Mouse (Mus musculus) ES-Bruce4 (cell line): ENCODE measurements around the gene Pcdh9. TPM values are rescaled to one million over a fixed set of nuclear protein-coding genes. Genes with fewer than 3 reads are reported as not detected.

ENCODE experiments used
- H3K27ac ChIP-seq: 2 replicates; pipeline ENCODE4 v1.5.1; 2012; ENCODE audit warnings: low read length, inconsistent platforms; ENCODE audit not compliant: insufficient read depth
- H3K27me3 ChIP-seq: 2 replicates; pipeline ENCODE4 v1.6.1; 2012; ENCODE audit warnings: mild to moderate bottlenecking, low read length, inconsistent platforms; ENCODE audit not compliant: control insufficient read depth, poor library complexity, insufficient read depth, severe bottlenecking
- H3K36me3 ChIP-seq: 2 replicates; pipeline ENCODE4 v1.6.1; 2012; ENCODE audit warnings: inconsistent platforms, mild to moderate bottlenecking, low read length, moderate library complexity; ENCODE audit not compliant: control insufficient read depth, poor library complexity, insufficient read depth, severe bottlenecking
- H3K4me1 ChIP-seq: one replicate; pipeline ENCODE4 v1.8.1; 2011; ENCODE audit warnings: low read length; ENCODE audit not compliant: control insufficient read depth, insufficient read depth
- H3K4me3 ChIP-seq: 2 replicates; pipeline ENCODE4 v1.5.1; 2011; ENCODE audit warnings: low read depth, mild to moderate bottlenecking, low read length
- H3K9ac ChIP-seq: 2 replicates; pipeline ENCODE4 v1.6.1; 2012; ENCODE audit warnings: low read depth, mild to moderate bottlenecking, inconsistent platforms; ENCODE audit not compliant: poor library complexity, severe bottlenecking
- H3K9me3 ChIP-seq: replicated peaks from 2 replicates; pipeline ENCODE4 v1.6.1; 2012; ENCODE audit warnings: mild to moderate bottlenecking, low read length, inconsistent platforms; ENCODE audit not compliant: control insufficient read depth, poor library complexity, insufficient read depth, severe bottlenecking
- CTCF ChIP-seq: IDR thresholded peaks from one replicate; pipeline ENCODE4 v1.8.1; 2011; ENCODE audit warnings: low read depth, low read length
- EP300 ChIP-seq: IDR thresholded peaks from 2 replicates; pipeline ENCODE4 v1.6.1; 2011; ENCODE audit warnings: low read depth, low read length; ENCODE audit not compliant: insufficient read depth
- POLR2A ChIP-seq: IDR thresholded peaks from one replicate; pipeline ENCODE4 v1.8.1; 2011; ENCODE audit warnings: low read length; ENCODE audit not compliant: insufficient read depth
- polyA plus RNA-seq: library from polyadenylated mRNA; stranded (reverse); fragments of >200 nt; gene quantifications from 2 replicates; pipeline ENCODE4 v1.2.4, GENCODE M21; 2011; ENCODE audit warnings: low read depth; ENCODE audit not compliant: missing spikeins, insufficient read depth, insufficient read length

Gene Pcdh9
- polyA plus RNA-seq, 1 experiment, result 0.12 TPM

- no peak for TF ChIP-seq POLR2A
- no peak for TF ChIP-seq CTCF
- TF ChIP-seq EP300, result no peak
- no peaks in the 10 kb centered on the region for H3K36me3 ChIP-seq
- no peak overlapping the region for H3K9ac ChIP-seq
- no peaks in the 10 kb centered on the region for H3K4me1 ChIP-seq
- no peaks in the 10 kb centered on the region for H3K27me3 ChIP-seq
- no peak overlapping the region for H3K4me3 ChIP-seq
- H3K9me3 ChIP-seq, result no peaks in the 10 kb centered on the region
- H3K27ac ChIP-seq, result no peak overlapping the region
These were observed 263.2 kb downstream of the Pcdh9 start for GRCm38 (mm10) chr14:93627241-93627640.

DNA sequence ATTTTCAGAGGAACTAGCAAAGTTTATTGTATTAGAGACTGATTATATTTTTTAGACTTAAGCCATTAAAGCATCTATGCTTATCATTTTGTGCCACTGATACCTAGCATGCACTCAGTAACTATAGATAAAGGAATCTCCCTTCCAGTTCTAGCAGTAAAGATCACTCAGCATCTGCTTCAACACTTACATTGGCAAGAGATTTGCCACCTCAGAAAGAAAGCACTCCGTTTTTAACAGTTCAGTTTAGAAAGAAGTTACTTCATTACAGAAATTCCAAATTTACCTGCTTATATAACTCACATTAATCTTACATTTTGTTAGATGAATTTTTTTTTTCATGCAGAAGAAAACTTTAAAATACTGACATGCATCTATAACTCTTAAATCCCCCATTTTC, 266.3 kb downstream of the Pcdh9 start:
- no peaks in the 10 kb centered on the region for H3K36me3 ChIP-seq
- H3K9me3 ChIP-seq, result no peaks in the 10 kb centered on the region
- no peak overlapping the region for H3K4me3 ChIP-seq
- H3K4me1 ChIP-seq, result no peaks in the 10 kb centered on the region
- TF ChIP-seq EP300 (no peak), POLR2A (no peak), CTCF (no peak)
- H3K27ac ChIP-seq, result no peak overlapping the region
- no peak overlapping the region for H3K9ac ChIP-seq
- no peaks in the 10 kb centered on the region for H3K27me3 ChIP-seq

- no peak for TF ChIP-seq EP300
- no peak for TF ChIP-seq POLR2A
- TF ChIP-seq CTCF, result no peak
- Histone ChIP-seq H3K9me3 (no peaks in the 10 kb centered on the region), H3K4me3 (no peak overlapping the region), H3K27ac (no peak overlapping the region), H3K9ac (no peak overlapping the region), H3K27me3 (no peaks in the 10 kb centered on the region), H3K4me1 (no peaks in the 10 kb centered on the region), H3K36me3 (no peaks in the 10 kb centered on the region)
These were observed 269.3 kb downstream of the Pcdh9 start for GRCm38 (mm10) chr14:93621211-93621610.

GRCm38 (mm10) chr14:93607546-93607945, 282.9 kb downstream of the Pcdh9 start:
- no peaks in the 10 kb centered on the region for H3K36me3 ChIP-seq
- H3K27ac ChIP-seq, result no peak overlapping the region
- H3K9ac ChIP-seq, result no peak overlapping the region
- no peaks in the 10 kb centered on the region for H3K9me3 ChIP-seq
- TF ChIP-seq POLR2A (no peak), EP300 (no peak), CTCF (no peak)
- H3K4me1 ChIP-seq, result no peaks in the 10 kb centered on the region
- H3K4me3 ChIP-seq, result no peak overlapping the region
- no peaks in the 10 kb centered on the region for H3K27me3 ChIP-seq

DNA sequence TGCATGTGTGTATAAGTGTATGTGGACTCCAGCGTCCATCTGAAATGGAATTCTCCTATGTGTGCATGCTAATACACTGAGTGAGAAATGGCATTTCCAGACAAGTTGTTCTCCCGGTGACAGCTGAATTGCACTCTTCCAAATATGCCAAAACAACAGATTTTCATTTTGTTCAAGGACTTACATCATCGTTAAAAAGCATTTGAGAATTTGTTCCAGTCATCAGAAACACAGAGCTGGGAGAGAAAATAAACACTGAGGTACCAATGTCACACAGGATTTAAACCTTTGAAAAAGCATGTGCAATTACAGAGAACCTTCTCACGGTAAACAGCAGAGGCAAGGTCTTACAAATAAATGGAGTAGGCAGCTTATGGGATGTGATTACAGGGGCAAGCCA, 290.5 kb downstream of the Pcdh9 start:
- H3K36me3 ChIP-seq, result no peaks in the 10 kb centered on the region
- no peaks in the 10 kb centered on the region for H3K4me1 ChIP-seq
- no peak overlapping the region for H3K27ac ChIP-seq
- H3K9me3 ChIP-seq, result no peaks in the 10 kb centered on the region
- H3K27me3 ChIP-seq, result no peaks in the 10 kb centered on the region
- no peak for TF ChIP-seq EP300
- no peak for TF ChIP-seq POLR2A
- no peak for TF ChIP-seq CTCF
- H3K9ac ChIP-seq, result no peak overlapping the region
- H3K4me3 ChIP-seq, result no peak overlapping the region

GRCm38 (mm10) chr14:93585432-93586024, 305.0 kb downstream of the Pcdh9 start:
- Histone ChIP-seq H3K4me1 (no peaks in the 10 kb centered on the region), H3K4me3 (no peak overlapping the region), H3K27ac (no peak overlapping the region), H3K36me3 (no peaks in the 10 kb centered on the region), H3K9me3 (no peaks in the 10 kb centered on the region), H3K9ac (no peak overlapping the region), H3K27me3 (no peaks in the 10 kb centered on the region)
- TF ChIP-seq CTCF, result no peak
- TF ChIP-seq POLR2A, result no peak
- TF ChIP-seq EP300, result no peak
